Mouse (Mus musculus): ENCODE measurements around the gene Ccdc149. TPM values are rescaled to one million over a fixed set of nuclear protein-coding genes. Genes with fewer than 3 reads are reported as not detected.

Gene Ccdc149
- total RNA-seq, 2 experiments from 2014 or later = 7.9 to 8.2 TPM

GRCm38 (mm10) chr5:52383748-52384147, 87.6 kb downstream of the Ccdc149 start:
- DNase-seq (ENCODE audit: low spot score in 2 of 2) = no peak

GRCm38 (mm10) chr5:52382837-52383236, 88.5 kb downstream of the Ccdc149 start:
- no peak for DNase-seq (ENCODE audit: low spot score in 2 of 2)

GRCm38 (mm10) chr5:52375847-52376246, 95.5 kb downstream of the Ccdc149 start:
- no peak for DNase-seq (ENCODE audit: low spot score in 2 of 2)

GRCm38 (mm10) chr5:52370901-52371300, 100.4 kb downstream of the Ccdc149 start:
- DNase-seq (ENCODE audit: low spot score in 2 of 2) = no peak

- DNase-seq (ENCODE audit: low spot score in 2 of 2) = no peak
Observed at GRCm38 (mm10) chr5:52367866-52368840, 103.2 kb downstream of the Ccdc149 start.

- no peak for DNase-seq (ENCODE audit: low spot score in 2 of 2)
Observed at GRCm38 (mm10) chr5:52366661-52367060, 104.7 kb downstream of the Ccdc149 start.

GRCm38 (mm10) chr5:52365930-52366329, 105.4 kb downstream of the Ccdc149 start:
- no peak for DNase-seq (ENCODE audit: low spot score in 2 of 2)

GRCm38 (mm10) chr5:52364521-52364920, 106.8 kb downstream of the Ccdc149 start:
- DNase-seq (ENCODE audit: low spot score in 2 of 2) = no peak

GRCm38 (mm10) chr5:52363468-52364150, 107.7 kb downstream of the Ccdc149 start, which contains the start of gene Sod3:
Sod3 (plus strand) TSS chr5:52363791.
- peak; percentile 12 to 42 for DNase-seq (ENCODE audit: low spot score in 2 of 2)

- DNase-seq (ENCODE audit: low spot score in 2 of 2) = no peak
Observed at GRCm38 (mm10) chr5:52362776-52363467, 108.4 kb downstream of the Ccdc149 start.

- DNase-seq (ENCODE audit: low spot score in 2 of 2) = no peak
Observed at GRCm38 (mm10) chr5:52360286-52361049, 110.9 kb downstream of the Ccdc149 start.

- no peak for DNase-seq (ENCODE audit: low spot score in 2 of 2)
Observed at GRCm38 (mm10) chr5:52358120-52358519, 113.2 kb downstream of the Ccdc149 start.

GRCm38 (mm10) chr5:52357175-52357754, 114.1 kb downstream of the Ccdc149 start:
- no peak for DNase-seq (ENCODE audit: low spot score in 2 of 2)

GRCm38 (mm10) chr5:52355612-52356011, 115.7 kb downstream of the Ccdc149 start:
- no peak for DNase-seq (ENCODE audit: low spot score in 2 of 2)

GRCm38 (mm10) chr5:52354441-52354840, 116.9 kb downstream of the Ccdc149 start:
- no peak for DNase-seq (ENCODE audit: low spot score in 2 of 2)

- no peak for DNase-seq (ENCODE audit: low spot score in 2 of 2)
Observed at GRCm38 (mm10) chr5:52352730-52353129, 118.6 kb downstream of the Ccdc149 start.

GRCm38 (mm10) chr5:52351561-52351960, 119.8 kb downstream of the Ccdc149 start:
- no peak for DNase-seq (ENCODE audit: low spot score in 2 of 2)

- no peak for DNase-seq (ENCODE audit: low spot score in 2 of 2)
Observed at GRCm38 (mm10) chr5:52350451-52350850, 120.9 kb downstream of the Ccdc149 start.

- no peak for DNase-seq (ENCODE audit: low spot score in 2 of 2)
Observed at GRCm38 (mm10) chr5:52346890-52347289, 124.4 kb downstream of the Ccdc149 start.

- no peak for DNase-seq (ENCODE audit: low spot score in 2 of 2)
Observed at GRCm38 (mm10) chr5:52339134-52339533, 132.2 kb downstream of the Ccdc149 start.

Data from adrenal gland, postnatal 4 days (tissue).